Mouse (Mus musculus) spleen, adult 2 months (tissue): ENCODE results near the gene Zmiz1.

Experiments
- CTCF ChIP-seq: fragments of 200-500 bp; IDR thresholded peaks from 2 replicates; pipeline ENCODE4 v1.5.1; 2011; ENCODE audit warnings: mild to moderate bottlenecking, inconsistent platforms; ENCODE audit not compliant: insufficient read depth, insufficient read length, insufficient replicate concordance; ENCODE audit errors: extremely low read depth
- POLR2A ChIP-seq: fragments of 200-500 bp; IDR thresholded peaks from 2 replicates; pipeline ENCODE4 v1.6.1; 2011; ENCODE audit warnings: low read depth, low read length, inconsistent platforms

DNA sequence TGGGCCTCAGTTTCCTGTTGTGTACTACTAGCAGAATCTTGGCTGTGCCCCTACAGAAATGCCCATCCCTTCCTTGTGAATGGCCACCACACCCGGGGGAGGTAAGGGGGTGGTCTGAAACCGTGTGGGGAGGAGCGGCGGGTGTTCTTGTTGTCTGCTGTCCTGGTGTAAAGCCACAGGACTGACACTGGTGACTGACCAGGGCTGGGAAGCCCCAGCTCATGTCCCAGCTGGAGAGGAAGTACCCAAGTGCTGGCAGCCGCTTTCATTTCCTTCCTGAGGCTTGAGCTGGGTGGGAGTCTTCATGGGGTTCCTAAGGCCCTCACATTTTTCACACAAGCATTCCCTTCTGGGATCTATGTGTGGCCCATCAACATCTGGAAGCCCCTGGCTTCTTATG lies 155.7 kb downstream of the Zmiz1 start:
- TF ChIP-seq POLR2A (no peak), CTCF (no peak)
